Mouse (Mus musculus): Measurements from ENCODE around the gene Nkx6-2. TPM values are rescaled to one million over a fixed set of nuclear protein-coding genes. Genes with fewer than 3 reads are reported as not detected.

Gene Nkx6-2
- total RNA-seq, 2 experiments from 2014 or later, result not detected

- no peak for DNase-seq
- intact Hi-C loops (cut with DNase I), result no loop called here
Measured at GRCm38 (mm10) chr7:139572665-139573064, 9.9 kb downstream of the Nkx6-2 start.

DNA sequence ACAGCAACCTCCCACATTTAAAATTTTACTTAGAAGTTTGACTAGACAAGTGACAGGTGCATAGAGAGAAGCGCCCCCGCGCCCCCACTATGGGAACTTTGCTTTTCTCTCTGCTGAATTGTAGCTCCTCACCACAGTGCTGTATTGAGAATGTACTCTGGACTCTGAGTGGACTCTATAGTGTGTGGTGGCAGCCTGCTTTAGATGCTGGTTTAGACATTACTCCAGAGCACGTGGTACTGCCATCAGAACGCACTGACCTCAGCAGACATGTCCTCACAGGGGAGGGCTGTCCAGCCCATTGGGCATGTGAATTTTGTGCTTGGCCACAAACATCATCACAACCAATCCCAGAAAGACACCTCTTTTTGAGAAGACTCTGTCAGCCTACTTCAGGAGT, 11.8 kb downstream of the Nkx6-2 start:
- intact Hi-C loops (cut with DNase I), result no loop called here
- DNase-seq, result no peak

DNA sequence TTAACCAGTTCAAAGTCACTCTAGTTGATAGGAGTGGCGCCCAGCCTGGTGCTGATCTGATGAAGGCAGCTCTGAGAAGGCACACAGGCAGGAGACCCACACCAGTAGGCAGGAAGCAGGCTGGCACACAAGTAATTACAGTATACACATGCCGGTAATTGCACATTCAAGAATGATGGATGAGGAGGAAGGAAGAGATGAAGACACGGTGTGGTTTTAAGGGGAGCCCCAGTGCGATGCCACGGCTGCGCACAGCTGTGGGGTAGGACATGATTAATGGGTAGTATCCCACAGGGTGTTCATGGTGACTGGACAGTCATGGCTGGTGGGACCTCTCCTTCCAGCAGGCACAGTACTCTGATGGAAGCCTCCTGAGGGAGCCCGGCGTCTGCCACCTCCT, 16.1 kb downstream of the Nkx6-2 start:
- DNase-seq, result no peak
- intact Hi-C loops (cut with DNase I), result no loop called here

DNA sequence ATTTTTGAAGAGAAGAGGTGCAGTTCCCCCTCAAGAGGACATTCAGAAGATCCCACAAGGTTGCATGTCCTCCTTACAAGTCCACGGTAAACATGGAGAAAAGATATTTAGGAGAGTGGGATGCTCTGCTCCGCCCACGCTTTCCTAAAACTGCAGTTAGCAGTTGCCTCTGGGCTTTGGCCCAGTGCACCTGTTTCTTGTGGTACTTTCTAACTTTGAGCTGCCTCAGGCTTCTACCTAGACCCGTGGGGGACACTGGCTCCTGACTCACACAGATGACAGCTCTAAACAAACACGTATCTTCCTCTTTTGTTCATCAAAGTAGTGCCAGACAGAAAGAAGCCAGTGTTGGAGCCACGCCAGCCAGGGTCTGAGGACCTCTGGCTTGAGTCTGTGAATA, 16.6 kb downstream of the Nkx6-2 start:
- intact Hi-C loops (cut with DNase I), result no loop called here

GRCm38 (mm10) chr7:139564161-139564560, 18.4 kb downstream of the Nkx6-2 start:
- intact Hi-C loops (cut with DNase I), result no loop called here
- no peak for DNase-seq

More for the DNA sequence above, 16.6 kb downstream of the Nkx6-2 start:
- DNase-seq, result no peak

- intact Hi-C loops (cut with DNase I), result no loop called here
- no peak for DNase-seq
Measured at GRCm38 (mm10) chr7:139563425-139563824, 19.2 kb downstream of the Nkx6-2 start.

DNA sequence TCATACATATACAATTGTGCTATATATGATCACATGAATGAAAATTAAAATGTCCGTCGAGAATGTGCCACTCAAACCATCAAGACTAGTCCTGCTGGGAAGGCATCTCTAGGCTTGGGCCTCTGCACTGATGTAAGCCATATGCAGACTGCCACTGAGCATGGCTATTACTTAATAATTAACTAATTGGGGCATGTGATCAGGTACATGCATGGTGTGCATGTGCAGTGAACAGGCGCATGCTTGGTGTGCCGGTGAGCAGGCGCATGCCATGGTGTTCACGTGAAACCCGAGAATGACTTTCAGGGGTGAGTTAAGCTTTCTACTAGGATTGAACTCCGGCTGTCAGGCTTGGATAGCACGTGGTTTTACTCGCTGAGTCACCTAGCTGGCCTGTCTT, 22.9 kb downstream of the Nkx6-2 start:
- DNase-seq, result no peak
- intact Hi-C loops (cut with DNase I), result no loop called here

DNA sequence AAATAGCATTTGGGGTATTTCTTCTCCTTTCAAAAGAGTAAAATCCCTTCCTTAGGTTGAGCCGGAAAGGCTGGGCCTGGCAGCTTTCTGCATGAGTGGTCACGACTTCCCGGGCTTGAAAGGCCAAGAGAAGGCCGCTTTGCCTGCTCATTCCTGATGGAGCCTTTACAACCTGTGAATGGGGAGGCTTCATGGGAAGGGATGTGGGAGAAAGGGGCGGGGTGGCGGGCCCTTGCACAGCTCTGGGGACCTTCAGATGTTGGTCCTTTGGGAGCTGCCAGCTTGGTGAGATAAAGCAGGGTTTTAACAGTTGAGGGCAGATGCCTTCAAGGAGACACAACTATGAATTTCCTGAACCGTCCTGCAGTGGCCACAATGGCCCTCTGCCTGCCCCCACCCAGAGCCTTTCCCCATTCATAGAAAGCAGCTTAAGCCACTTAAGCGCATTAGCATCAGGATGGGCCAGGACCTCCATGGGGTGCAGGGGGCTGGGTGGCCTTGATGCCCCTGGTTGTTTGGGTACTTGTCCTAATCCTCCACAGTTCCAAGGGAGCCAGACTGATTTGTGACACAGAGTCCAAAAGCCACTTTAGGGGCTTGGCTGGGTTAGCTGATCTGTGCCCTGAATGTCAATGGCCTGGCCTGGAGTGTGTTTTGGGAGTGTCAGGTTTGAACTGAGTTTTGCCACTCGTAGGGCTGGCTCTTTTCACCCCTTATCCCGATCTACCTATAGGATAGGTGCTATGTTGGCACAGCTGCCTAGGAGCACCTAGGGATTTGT, 25.7 kb downstream of the Nkx6-2 start:
- intact Hi-C loops (cut with DNase I), result no loop called here
- no peak for DNase-seq

DNA sequence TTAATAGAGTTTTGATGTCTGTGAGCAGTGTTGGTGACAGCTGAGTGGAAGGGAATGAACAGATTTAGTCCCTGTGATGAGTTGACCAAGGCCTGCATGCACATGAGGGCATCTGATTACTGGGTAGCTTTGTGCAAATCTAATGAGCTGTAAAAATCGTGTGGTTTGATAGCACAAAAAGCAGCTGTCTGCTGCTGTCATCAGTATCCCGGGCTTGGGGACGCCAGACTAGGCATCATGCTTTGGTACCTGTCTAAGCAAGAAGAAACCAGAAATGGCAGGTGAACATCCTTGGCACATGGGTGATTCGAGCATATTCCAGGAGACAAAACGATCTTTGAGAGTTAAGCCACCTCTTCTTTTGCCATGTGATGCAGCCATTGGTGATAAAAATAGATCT, 26.3 kb downstream of the Nkx6-2 start:
- no peak for DNase-seq
- intact Hi-C loops (cut with DNase I), result no loop called here

DNA sequence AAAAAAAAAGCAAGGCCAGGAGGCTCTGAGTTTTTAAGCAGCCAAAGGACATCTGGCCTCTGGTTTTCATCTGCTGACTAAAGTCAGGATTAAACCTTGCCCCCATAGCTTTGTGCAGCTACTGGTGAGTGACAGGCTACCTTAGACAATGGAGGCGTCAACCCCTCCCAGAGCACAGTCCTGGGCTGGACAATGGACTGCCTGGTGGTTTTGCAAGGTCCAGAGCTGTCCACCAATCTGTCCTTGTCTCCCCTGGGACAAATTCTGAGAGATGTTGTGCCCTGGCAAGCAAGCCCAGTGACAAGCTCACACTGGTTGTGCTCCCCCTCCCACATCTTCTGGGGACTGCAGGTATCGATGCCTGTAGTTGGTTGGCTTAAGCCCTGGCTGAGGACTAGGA, 31.1 kb downstream of the Nkx6-2 start:
- DNase-seq, result no peak
- intact Hi-C loops (cut with DNase I), result no loop called here

DNA sequence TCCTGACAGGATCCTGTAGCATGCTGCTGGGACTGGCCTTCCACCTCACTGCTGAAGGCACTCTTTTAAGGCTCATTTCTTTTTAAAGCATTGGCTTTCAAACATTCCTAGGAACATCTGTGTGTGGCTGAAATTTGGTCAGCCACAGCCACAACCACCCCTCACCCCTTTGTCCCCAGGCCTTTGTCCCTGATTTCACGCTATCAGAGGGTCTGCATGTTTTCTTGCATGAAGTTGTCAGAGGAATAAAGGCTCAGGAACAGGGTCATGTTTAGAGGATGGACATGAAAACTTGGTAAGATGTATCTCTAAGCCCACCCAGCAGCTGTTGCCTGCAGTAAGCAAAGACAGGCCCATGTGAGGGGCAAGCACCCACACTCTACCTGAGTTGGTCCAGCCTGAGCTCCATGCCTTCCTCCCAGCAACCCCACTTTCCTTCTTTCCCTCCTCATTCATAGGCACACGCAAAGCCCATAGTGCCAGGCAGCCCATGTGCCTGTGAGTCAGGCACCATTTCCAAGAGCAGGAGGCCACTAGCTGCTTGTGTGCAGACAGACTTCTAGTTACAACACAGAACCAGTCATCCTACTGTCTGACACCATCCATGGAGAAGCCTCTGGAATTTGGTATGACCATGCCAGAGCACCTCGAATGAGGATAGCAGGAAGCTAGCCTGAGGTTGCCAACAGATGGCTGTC, 32.4 kb downstream of the Nkx6-2 start:
- DNase-seq, result no peak
- intact Hi-C loops (cut with DNase I), result no loop called here

- no peak for DNase-seq
- intact Hi-C loops (cut with DNase I), result no loop called here
Measured at GRCm38 (mm10) chr7:139547325-139547724, 35.3 kb downstream of the Nkx6-2 start.

- intact Hi-C loops (cut with DNase I), result no loop called here
- DNase-seq, result no peak
Measured at GRCm38 (mm10) chr7:139544706-139545625, 37.6 kb downstream of the Nkx6-2 start.

DNA sequence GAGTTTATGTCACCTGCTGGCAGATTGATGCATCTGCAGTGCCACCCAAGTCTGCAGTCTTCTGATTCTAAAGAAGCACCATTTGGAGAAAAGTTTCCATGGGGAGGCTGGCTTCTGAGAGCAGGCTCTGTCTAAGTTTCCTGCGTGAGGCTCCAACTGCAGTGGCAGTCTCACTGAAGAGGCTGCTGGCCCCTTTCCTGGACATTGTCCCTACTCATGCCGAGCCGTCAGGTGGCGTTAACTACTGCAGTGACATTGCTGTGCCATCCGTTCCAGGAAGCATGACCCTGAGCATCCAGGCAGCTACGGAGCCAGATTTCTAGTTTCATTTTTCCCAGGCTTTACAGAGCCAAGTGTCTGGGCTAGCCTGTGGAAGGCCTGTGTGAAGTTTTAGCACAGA, 41.2 kb downstream of the Nkx6-2 start:
- DNase-seq, result no peak
- intact Hi-C loops (cut with DNase I), result no loop called here

GRCm38 (mm10) chr7:139540601-139541000, 42.0 kb downstream of the Nkx6-2 start:
- no peak for DNase-seq
- intact Hi-C loops (cut with DNase I), result no loop called here

- intact Hi-C loops (cut with DNase I), result no loop called here
- peak; percentile 47 to 59 for DNase-seq
Measured at GRCm38 (mm10) chr7:139538541-139538940, 44.1 kb downstream of the Nkx6-2 start.

DNA sequence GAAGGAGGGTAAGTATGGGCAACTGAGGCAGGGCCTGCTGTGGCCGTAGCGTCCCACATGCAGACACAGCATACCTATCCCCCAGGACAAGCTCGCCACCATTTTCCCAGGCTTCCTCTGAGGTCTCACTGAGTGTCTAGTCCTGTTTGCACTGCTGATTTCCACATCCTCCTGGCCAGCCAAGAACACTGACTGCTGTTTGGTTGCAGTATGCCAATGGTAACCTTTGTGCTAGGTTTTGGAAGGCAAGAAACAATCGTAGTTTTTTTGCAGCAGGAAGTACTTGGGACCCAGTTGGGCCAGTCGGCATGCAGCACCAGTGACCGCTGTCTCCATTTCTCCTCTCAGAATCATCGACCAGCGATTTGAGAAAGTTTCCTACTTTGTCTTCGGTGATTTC, 44.8 kb downstream of the Nkx6-2 start:
- intact Hi-C loops (cut with DNase I), result no loop called here
- no peak for DNase-seq

- no peak for DNase-seq
- intact Hi-C loops (cut with DNase I), result no loop called here
Measured at GRCm38 (mm10) chr7:139536831-139537230, 45.8 kb downstream of the Nkx6-2 start.

GRCm38 (mm10) chr7:139536331-139536730, 46.3 kb downstream of the Nkx6-2 start:
- intact Hi-C loops (cut with DNase I), result no loop called here
- DNase-seq, result peak; percentile 45 to 58

DNA sequence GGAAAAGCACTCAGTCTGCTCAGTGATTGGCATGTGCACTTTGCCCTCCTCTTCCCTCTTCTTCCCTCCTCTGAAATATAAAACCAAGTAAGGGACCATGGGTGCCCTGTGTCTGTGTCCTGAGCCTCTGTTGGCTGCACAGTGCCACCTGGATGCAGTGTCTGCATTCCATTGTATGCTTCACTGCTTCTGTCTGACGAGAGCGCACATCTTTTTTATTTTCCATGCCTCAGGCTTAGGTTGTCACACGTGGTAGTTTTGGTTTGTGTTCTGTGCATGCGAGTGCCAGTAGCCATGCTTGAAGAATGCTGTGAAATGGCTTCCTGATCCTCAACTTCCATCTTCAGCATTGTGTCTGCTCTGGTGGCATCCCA, 51.2 kb downstream of the Nkx6-2 start:
- intact Hi-C loops (cut with DNase I), result no loop called here
- no peak for DNase-seq
